Mouse (Mus musculus) layer of hippocampus, adult 18-20 months (tissue): ENCODE results near the gene Gm47995. TPM values are rescaled to one million over a fixed set of nuclear protein-coding genes. Genes with fewer than 3 reads are reported as not detected.
"Not testable (repeated sequence)": the region's sequence is repeated elsewhere in the genome, so short reads cannot be mapped to it uniquely, and the experiment has no call there.

Experiments
- DNase-seq, 2 experiments: peaks; one replicate each; pipeline ENCODE4 v3.0.0; 2022; ENCODE audit warnings: low spot score in 2 of 2
- total RNA-seq, 2 experiments: library from RNA; stranded (reverse); gene quantifications; 2 replicates each; pipeline ENCODE4 v1.2.3; 2021

Gene Gm47995
- total RNA-seq, 2 experiments from 2014 or later = not detected

- DNase-seq = not testable (repeated sequence)
Observed at GRCm38 (mm10) chr1:151186186-151186585, 12.1 kb upstream of the Gm47995 start.

GRCm38 (mm10) chr1:151186879-151187424 is 11.3 kb upstream of the Gm47995 start:
- not testable (repeated sequence) for DNase-seq

- DNase-seq = no peak
Observed at GRCm38 (mm10) chr1:151188469-151188868, 9.8 kb upstream of the Gm47995 start.

GRCm38 (mm10) chr1:151192075-151192474 is 6.2 kb upstream of the Gm47995 start, which contains the start of gene Gm8947:
Gene Gm8947 (plus strand): TSS chr1:151192376.
- not testable (repeated sequence) for DNase-seq

- not testable (repeated sequence) for DNase-seq
Observed at GRCm38 (mm10) chr1:151192739-151193138, 5.5 kb upstream of the Gm47995 start.

GRCm38 (mm10) chr1:151195986-151196385 is 2.3 kb upstream of the Gm47995 start:
- DNase-seq = not testable (repeated sequence)

GRCm38 (mm10) chr1:151196690-151197089 is 1.6 kb upstream of the Gm47995 start:
- DNase-seq = not testable (repeated sequence)

GRCm38 (mm10) chr1:151200620-151201019 is 2.4 kb downstream of the Gm47995 start:
- not testable (repeated sequence) for DNase-seq

- not testable (repeated sequence) for DNase-seq
Observed at GRCm38 (mm10) chr1:151202771-151203170, 4.5 kb downstream of the Gm47995 start.

- DNase-seq = not testable (repeated sequence)
Observed at GRCm38 (mm10) chr1:151203818-151204217, 5.6 kb downstream of the Gm47995 start, which contains the start of gene 3110040M04Rik. Gene 3110040M04Rik (plus strand): TSS chr1:151204121.

- not testable (repeated sequence) for DNase-seq
Observed at GRCm38 (mm10) chr1:151208493-151208892, 10.2 kb downstream of the Gm47995 start.

- not testable (repeated sequence) for DNase-seq
Observed at GRCm38 (mm10) chr1:151208944-151209343, 10.7 kb downstream of the Gm47995 start.

- DNase-seq = not testable (repeated sequence)
Observed at GRCm38 (mm10) chr1:151209824-151210355, 11.6 kb downstream of the Gm47995 start, which contains the start of gene Gm47996. Gene Gm47996 (plus strand): TSS chr1:151210131.

- DNase-seq = not testable (repeated sequence)
Observed at GRCm38 (mm10) chr1:151211666-151212065, 13.4 kb downstream of the Gm47995 start.

GRCm38 (mm10) chr1:151214862-151215261 is 16.6 kb downstream of the Gm47995 start:
- no peak for DNase-seq

GRCm38 (mm10) chr1:151215985-151216384 is 17.7 kb downstream of the Gm47995 start:
- DNase-seq = no peak

- no peak for DNase-seq
Observed at GRCm38 (mm10) chr1:151216417-151216816, 18.2 kb downstream of the Gm47995 start.

- no peak for DNase-seq
Observed at GRCm38 (mm10) chr1:151219045-151219444, 20.8 kb downstream of the Gm47995 start.

GRCm38 (mm10) chr1:151220098-151220497 is 21.9 kb downstream of the Gm47995 start:
- no peak for DNase-seq

GRCm38 (mm10) chr1:151222561-151223267 is 24.5 kb downstream of the Gm47995 start:
- no peak for DNase-seq

- DNase-seq = no peak
Observed at GRCm38 (mm10) chr1:151223377-151223776, 25.1 kb downstream of the Gm47995 start.

GRCm38 (mm10) chr1:151224536-151224935 is 26.3 kb downstream of the Gm47995 start:
- DNase-seq = no peak
